Mouse (Mus musculus) gastrocnemius, adult 8-10 months (tissue): ENCODE measurements around the gene Hist3h2ba. TPM values are rescaled to one million over a fixed set of nuclear protein-coding genes. Genes with fewer than 3 reads are reported as not detected.

Experiments used
- DNase-seq, 2 experiments: peaks; one replicate each; pipeline ENCODE4 v3.0.0; 2022; ENCODE audit warnings: low spot score in 2 of 2
- microRNA-seq: library from miRNA; unstranded; fragments of <30 nt; microRNA quantifications from one replicate; pipeline ENCODE4 v1.2.0, GENCODE M21; 2022
- total RNA-seq, 4 experiments: library from RNA; stranded (reverse); gene quantifications; 2 replicates each; pipeline ENCODE4 v1.2.4; 2022

Gene Hist3h2ba
- total RNA-seq, 4 experiments from 2014 or later, result 0.52 to 1.2 TPM; not detected in 2

DNA sequence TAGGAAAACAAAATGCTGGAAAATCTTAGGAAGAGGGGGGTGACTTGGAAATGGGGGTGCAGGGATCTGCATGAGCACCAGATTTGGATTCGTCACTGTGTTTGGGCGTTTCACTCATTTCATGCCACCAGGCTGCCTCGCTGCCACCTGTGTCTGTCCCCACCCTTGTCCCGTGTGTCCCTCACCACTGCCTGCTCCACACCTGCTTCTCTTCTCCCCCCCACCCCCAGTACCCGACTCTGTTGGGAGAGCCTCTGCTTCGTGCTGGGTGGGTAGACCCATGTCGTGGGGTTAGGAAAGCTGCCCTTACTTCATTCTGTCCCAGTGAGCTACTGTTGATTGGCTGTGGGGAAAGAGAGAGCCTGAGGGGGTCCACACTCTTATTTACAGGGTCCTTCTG, 35.9 kb downstream of the Hist3h2ba start:
- DNase-seq, result no peak

DNA sequence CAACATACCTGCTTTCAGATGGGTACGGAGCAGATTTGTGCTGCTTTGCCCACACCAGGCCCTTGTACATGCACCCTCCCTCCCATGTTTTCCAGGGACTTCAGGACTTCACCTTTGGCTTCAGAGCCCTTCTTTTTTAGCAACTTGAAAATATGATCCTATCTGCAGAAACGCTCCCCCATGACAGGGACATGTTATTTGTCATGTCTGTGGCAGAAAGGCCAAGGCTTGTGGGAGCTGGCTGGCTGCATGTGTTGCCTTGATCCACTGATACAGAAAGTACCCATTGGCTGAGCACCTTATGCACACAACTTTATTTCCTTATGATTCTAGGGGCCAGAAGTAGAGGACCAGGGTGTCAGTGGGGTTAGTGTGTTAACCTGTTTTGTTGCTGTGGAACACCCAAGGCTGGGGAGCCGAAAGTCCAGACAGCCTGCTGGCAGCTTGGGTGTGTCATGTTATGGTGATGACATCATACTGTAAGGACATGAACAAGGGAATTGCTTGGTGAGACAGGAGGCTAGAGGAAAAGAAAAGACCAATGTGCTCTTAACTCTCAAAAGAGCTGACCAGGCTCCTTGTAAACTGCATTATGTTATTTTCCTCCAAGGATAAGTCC, 36.7 kb downstream of the Hist3h2ba start:
- no peak for DNase-seq

DNA sequence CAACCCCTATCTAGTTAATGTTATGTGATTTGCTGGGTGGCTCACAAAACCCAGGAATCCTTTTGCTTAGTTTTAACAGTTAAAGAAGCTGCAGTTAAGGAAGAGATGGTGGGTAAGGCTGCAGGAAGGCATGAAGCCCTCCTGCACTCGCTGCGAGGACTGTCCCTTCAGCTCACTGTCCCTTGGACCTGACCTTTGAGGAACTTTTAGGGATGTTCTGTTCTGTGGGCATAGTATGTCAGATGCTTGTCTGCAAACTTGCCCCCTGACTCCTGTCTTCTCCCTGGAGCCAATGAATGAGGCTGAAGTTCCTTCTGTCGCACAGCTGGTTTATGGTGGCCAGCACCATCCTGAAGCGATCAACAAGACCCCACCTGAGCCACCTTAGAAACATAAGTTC, 40.4 kb downstream of the Hist3h2ba start:
- no peak for DNase-seq

DNA sequence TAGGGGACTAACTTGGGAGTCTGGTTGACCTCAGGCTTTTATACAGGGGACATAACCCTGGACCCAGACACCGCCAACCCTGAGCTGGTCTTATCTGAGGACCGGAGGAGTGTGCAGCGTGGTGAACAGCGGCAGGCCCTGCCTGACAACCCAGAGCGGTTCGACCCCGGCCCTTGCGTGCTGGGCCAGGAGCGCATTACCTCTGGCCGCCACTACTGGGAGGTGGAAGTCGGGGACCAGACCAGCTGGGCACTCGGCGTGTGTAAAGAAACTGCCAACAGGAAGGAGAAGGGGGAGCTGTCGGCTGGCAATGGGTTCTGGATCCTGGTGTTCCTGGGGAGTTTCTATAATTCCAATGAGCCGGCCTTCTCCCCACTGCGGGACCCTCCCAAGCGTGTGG, 41.4 kb downstream of the Hist3h2ba start:
- DNase-seq, result no peak

DNA sequence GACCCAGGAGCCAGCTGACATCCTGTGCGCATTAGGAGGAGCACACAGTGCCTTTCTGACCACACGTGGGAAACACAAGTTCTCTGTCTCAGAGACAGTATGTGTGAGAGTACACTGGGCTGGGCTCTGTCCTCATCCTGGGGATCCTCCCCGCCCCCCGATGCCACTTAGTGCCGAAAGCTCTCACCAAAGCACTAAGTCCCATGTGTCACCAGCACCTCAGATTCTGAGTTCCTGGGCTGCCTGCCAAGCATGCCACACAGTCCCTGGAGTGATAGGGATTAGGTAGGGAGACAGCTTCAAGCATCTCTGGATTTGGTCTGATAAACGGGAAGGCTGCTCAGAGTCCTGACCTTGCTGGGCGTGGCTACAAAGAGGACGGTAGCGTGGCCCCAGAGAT, 42.1 kb downstream of the Hist3h2ba start:
- DNase-seq, result no peak

DNA sequence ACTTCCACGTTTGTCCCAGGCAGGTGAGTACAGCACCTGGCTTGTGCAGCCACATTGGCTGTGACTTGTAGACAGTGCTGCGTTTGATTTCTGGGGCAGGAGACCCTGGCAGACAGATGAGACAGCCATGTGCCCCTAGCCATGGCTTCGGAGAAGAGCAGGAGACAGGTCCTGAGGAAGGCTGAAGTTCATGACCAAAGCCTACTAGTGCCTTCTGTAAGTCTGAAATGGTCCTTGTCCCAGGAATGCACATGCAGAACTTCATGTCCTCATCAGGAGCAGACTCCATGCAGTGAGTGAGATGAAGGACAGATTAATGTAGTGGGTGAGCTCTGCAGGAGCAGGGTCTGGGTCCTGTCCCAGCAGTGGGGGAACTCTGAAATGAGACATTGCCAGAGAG, 43.2 kb downstream of the Hist3h2ba start:
- DNase-seq, result no peak

DNA sequence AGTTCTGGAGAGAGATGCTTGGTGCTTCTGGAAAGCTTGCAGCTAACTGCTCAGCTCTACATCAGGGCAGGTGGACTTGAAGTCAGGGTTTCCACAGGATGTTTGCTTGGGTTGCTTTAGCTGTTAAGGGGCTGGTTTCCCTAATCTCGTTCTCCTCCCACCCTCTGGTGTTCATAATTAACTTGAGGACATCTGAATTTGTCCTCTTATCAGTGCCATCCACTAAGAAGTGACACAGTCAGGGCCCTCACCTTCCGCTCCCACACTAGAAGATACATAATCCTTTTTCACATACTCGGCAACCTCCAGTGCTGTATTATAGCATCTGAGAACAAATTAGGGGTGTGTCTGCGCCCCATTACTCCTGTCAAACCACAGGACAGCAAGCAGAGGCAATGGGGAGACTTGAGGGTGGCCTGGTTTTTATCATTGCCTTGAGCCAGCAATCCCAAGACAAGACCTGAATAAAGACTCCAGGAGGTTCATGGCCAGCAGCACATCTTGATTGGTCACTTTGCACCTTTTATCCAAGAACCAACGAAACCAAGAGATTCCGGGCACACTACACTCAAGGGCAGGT, 44.5 kb downstream of the Hist3h2ba start:
- no peak for DNase-seq

DNA sequence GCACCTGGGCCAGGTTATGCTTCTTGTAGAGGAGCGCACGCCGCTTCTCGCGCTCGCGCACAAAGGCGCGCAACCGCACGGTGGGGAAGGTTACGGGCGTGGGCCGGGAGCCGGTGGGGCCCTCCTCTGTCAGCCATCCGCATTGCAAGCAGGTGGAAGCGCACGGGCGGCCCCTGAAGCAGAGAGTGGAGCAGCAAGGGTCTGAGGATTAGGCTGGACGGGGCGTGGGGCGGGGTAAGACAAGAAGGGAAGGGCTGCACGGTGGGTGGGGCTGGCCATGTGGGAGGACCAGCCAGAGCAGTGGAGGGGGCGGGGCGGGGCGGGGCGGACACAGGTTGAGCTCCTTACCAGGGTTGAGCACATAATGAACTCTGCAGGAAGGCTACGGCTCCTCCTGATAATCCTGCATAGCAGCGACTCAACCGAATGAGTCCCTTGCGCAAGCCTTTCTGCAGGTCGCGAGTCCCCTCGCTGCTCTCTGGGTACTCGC, 45.7 kb downstream of the Hist3h2ba start:
- DNase-seq, result no peak

DNA sequence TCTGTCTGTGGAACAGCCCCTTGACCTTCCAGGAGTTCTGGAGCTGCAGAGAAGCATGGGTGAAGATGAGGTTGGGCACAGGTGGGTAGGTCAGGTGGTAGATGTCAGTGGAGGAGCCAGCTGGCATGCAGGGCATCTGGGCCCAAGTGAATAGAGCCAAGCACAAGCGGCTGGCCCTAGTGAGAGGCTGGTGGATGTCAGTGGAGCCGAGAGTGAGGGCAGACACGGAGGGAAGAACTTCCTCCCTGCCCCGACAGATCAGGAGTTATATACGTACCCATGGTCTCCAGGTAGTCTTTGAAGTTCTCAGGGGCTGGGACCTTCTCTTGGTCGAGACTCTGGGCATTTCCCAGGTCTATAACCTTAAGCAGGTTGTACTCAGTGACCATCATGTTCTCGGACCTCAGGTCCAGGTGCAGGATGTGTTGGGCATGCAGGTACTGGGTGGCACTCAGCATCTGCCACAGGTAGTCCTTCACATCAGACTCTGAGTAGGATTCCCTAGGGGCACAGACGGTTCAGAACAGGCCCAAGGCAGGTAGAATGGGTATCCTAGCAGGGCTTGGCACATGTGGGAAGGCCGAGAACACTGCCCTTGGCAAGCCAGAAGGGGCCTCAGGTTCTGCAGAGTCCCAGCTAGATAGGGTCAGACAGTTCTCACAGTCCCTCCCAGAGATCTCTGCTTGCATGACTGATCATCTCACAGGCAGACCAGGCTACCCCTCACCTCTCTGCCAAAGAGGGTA, 46.5 kb downstream of the Hist3h2ba start:
- no peak for DNase-seq

DNA sequence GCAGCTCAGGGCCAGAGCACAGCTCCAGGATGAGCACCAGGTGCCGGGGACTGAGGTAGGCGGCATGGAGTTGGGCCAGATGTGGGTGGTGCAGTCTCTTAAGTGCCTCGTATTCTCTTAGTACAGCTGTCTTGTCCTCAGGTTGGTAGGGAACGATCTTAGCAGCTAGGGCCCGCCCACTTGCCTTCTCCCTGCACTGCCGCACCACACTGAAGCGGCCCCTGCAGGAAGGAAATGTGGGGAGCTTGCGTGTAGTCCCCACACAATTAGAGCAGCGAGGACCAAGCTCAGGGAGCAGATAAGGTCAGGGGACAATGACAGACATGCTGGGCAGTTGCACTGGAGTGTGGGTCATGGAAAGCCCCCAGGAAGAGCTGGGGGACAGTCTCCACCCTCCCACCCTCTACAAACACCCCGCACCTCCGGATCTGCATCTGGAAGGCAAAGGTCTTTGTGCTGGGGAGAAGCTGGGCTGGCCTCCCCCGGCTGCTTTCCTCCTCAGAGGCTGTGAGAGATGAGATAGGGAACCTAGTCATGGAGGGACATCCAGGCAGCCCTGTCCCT, 47.2 kb downstream of the Hist3h2ba start:
- DNase-seq, result no peak

DNA sequence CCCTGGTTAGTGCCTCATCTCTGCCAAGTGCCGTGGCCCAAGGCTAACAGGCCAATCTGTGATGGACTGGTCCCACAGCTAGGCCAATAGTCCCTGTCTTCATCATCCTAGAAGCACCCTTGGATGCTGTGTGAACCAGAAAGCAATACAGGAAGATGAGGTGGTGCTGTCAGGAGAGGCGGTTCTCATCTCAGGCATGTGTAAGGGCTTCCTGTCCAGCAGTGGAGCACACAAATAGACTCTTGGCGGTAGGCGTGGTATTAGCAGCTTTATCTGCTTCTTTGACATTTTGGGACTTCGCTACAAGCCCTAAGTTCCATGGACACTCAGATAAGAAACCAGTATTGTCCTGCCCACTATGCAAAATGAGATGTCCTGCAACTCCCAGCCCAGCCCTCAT, 48.8 kb downstream of the Hist3h2ba start:
- no peak for DNase-seq

Small RNA genes lying within 50 kb of the gene (microRNA-seq; reads per million reads assigned to microRNA genes)
- gene Gm44313, result not detected

Other genes starting within 250 kb of the Hist3h2ba start
- not detected for gene Olfr319, start 249.8 kb upstream of the Hist3h2ba start, total RNA-seq
- not detected for gene Olfr318, start 224.9 kb upstream of the Hist3h2ba start, total RNA-seq
- gene Olfr317, start 209.7 kb upstream of the Hist3h2ba start, total RNA-seq, result not detected
- gene Olfr316, start 196.2 kb upstream of the Hist3h2ba start, total RNA-seq, result not detected
- not detected for gene Olfr315, start 175.7 kb upstream of the Hist3h2ba start, total RNA-seq
- not detected for gene Olfr314, start 166.0 kb upstream of the Hist3h2ba start, total RNA-seq
- not detected for gene Fam183b, start 147.0 kb upstream of the Hist3h2ba start, total RNA-seq
- gene Olfr313, start 133.9 kb upstream of the Hist3h2ba start, total RNA-seq, result not detected
- not detected for gene Olfr312, start 119.7 kb upstream of the Hist3h2ba start, total RNA-seq
- not detected for gene Olfr311, start 109.7 kb upstream of the Hist3h2ba start, total RNA-seq
- gene Gm12258, start 101.8 kb upstream of the Hist3h2ba start, total RNA-seq, result under 1 TPM; 0.22 to 0.54 (median 0.36) TPM
- 1 to 10 TPM; 1.2 to 2.5 (median 1.6) TPM for gene 2810021J22Rik, start 81.7 kb upstream of the Hist3h2ba start, total RNA-seq
- gene Zfp39, start 44.7 kb upstream of the Hist3h2ba start, total RNA-seq, result 1 to 10 TPM; 2.6 to 4.8 (median 4.1) TPM
- gene Btnl10, start 31.0 kb upstream of the Hist3h2ba start, total RNA-seq, result not detected
- gene Rnf187, start 10.0 kb upstream of the Hist3h2ba start, total RNA-seq, result 100 to 1,000 TPM in 2 of 4 experiments, 10 to 100 TPM in 2; 97.5 to 116 (median 100) TPM
- gene Hist3h2a, start 5.8 kb downstream of the Hist3h2ba start, total RNA-seq, result 10 to 100 TPM in 3 of 4 experiments, 1 to 10 TPM in 1; 8.9 to 14.8 (median 11.5) TPM
- under 1 TPM; 0.08 to 0.31 (median 0.20) TPM for gene Trim17, start 5.8 kb downstream of the Hist3h2ba start, total RNA-seq
- 1 to 10 TPM; 4.8 to 8.5 (median 7.4) TPM for gene Trim11, start 29.2 kb downstream of the Hist3h2ba start, total RNA-seq
- gene Obscn, start 187.5 kb downstream of the Hist3h2ba start, total RNA-seq, result 1,000 to 10,000 TPM; 2,003 to 2,639 (median 2,223) TPM
- gene Iba57, start 214.8 kb downstream of the Hist3h2ba start, total RNA-seq, result 1 to 10 TPM; 6.1 to 7.4 (median 7.0) TPM
- gene Gjc2, start 234.3 kb downstream of the Hist3h2ba start, total RNA-seq, result under 1 TPM in 1 of 4 experiments, not detected in 3; 0.16 TPM
- gene Guk1, start 243.3 kb downstream of the Hist3h2ba start, total RNA-seq, result 10 to 100 TPM; 36.2 to 43.1 (median 36.8) TPM